Mouse (Mus musculus): ENCODE measurements at regions not wholly inside any gene's neighbourhood (a gene's known extent, or its start where the extent isn't known, plus 50 kb on each side); places are given as distances from the start of the nearest gene placed in this dataset.

DNA sequence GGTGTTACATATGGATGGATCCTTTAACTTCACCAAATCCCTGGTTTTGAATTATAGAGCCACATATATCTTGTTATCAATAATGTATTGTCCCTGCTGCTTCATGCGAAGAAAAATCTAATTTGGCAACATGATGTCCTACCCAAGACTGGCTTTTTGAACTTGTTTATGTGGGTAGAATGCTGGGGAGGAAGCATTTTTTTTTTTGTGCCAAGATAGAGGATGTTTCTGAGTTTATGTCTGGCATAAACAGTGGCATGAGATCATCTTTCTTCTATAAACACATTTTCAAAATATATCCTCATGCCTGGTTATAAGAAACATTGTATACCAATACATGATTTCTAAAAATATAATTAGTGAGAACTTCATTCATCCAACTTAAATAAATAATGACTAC is 144.2 kb upstream of the Sstr4 start:
- ATAC-seq (replicated peaks; ENCODE audit: low FRiP score, low TSS enrichment, poor library complexity, severe bottlenecking) = no peak

DNA sequence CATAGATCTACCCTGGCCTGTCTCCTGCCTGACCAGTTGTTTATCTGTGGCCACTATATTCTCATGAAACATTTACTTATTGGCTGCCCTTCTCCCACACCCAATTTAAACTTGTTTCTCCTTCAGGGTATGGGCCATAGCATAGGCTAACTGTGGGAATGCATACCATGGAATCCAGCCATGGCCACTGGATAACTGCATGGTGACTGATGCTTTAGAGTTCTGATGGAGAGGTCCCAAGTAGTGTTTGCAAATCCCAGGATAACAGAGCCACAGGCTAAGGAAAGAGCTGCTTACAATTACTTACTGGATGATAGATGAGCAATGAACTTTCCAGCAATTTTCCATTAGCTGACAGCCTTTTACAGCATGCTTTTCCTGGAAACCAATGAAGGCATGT is 139.5 kb upstream of the Sstr4 start:
- no peak for ATAC-seq (replicated peaks; ENCODE audit: low FRiP score, low TSS enrichment, poor library complexity, severe bottlenecking)

DNA sequence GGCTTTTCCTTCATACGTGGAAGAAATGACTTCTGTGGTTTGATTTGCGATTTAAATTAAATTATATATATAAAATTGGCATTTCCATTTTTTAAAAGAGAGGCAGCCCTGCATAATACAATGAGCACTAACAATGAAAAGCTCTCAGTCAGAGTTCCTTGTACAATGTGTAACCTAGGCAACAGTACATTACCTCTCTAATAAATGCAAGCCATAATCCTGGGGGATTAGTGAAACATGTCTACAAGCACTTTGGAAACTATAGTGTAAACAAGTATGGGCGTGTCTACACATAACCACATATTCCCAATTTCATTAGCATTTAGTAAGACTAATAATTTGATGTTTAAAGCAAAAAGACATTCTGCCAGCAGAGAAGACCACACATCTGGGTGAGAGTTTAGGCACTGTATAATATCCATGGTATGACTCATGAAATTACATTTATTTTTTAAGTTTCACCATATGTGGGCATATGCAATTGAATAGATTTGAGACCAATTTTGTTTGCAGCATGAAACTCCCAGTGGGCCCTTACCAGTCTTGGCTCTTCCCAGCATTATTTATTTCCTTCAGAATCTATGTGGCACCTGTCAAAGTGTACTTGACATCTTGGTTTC is 130.9 kb upstream of the Sstr4 start:
- ATAC-seq (replicated peaks; ENCODE audit: low FRiP score, low TSS enrichment, poor library complexity, severe bottlenecking) = no peak

DNA sequence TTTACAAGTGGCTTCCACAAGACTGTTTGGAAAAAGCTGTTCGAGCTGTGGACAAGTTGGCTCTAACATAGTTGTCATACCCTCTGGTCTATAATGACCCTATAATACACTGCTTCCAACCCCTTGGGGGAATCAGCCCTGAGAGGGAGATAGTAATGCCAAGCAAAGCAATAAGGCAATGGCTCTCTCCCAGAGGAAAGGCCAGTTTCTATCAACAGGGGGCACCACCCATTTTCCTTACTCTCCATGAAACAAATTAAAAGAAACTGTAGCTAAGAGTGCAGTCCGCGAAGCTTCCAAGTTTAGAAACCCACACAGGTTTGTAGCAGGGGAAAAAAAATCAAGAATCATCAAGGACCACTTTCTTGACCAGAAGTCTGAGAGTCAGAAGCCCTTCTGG is 115.9 kb upstream of the Sstr4 start:
- no peak for ATAC-seq (replicated peaks; ENCODE audit: low FRiP score, low TSS enrichment, poor library complexity, severe bottlenecking)

DNA sequence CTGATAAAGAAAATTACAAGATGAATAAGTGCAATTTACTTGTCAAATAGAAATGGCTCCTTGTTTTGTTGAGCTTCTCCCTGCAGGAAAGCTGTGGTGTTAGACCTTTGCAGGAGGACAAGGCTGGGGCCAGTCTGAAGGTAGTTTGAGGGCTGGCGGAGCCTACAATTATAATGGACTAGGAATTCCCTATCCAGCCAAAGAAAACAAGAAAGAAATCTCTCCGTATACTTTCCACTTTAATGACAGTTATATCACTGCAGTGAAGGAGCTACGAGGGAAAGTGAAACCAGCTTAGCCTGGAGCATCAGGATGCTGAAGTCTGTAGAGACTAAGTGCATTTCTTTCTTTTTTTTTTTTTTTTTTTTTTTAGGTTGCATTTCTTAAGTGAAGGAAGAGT is 104.8 kb upstream of the Sstr4 start:
- ATAC-seq (replicated peaks; ENCODE audit: low FRiP score, low TSS enrichment, poor library complexity, severe bottlenecking) = no peak

DNA sequence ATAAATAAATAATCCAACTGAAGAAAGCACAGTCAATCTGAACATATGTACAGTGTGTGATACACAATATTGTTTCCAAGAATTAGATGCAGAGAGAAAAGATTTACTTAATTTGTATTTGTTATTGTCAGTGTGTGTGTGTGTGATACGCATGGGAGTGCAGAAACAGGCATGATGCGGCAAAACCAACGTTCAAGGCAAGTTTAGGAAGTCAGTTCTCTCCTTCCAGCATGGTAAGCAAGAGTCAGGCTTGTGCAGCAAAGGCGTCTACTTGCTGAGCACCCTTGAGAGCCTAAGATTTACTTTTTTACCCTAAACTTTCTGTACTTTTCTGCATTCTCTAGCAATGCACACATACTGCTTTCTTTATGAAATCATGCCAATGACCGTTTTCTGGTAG is 102.7 kb upstream of the Sstr4 start:
- ATAC-seq (replicated peaks; ENCODE audit: low FRiP score, low TSS enrichment, poor library complexity, severe bottlenecking) = no peak

DNA sequence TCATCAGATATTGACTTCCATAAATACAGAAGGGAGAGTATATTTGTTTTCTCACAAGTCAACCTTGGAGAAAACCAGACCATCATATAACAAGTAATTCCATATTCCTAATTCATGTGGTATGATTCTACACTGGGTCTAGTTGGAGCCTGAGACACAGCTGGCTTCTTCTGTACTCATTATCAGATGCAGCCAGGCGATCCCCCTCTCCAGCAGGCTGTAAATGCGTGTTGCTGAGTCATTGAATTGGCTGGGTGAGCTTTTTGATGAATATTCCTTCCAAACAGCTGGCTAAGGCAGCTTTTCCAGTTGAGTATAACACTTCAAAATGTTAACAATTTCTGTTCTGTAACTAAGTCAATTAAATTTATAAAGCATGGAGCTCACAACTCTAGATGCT is 102.2 kb upstream of the Sstr4 start:
- ATAC-seq (replicated peaks; ENCODE audit: low FRiP score, low TSS enrichment, poor library complexity, severe bottlenecking) = no peak

DNA sequence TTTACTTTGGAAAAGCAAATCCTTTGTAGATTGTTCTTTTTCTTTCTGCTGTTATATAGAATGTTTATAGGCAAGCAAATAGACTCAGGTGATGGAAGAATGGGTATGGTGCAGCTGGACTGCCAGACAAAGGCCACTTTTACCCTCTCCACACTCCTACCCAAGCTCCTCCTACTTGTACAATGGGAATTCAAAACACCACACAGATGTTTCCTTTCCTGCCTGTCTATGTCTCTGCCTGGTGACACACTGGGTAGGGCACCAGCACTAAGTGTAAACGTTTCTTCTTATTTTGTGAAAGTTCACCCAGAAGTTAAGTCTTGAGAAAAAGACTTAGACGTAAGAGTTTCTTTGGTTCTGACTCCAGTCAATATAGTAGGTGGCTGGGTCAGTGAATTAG is 94.3 kb upstream of the Sstr4 start:
- ATAC-seq (replicated peaks; ENCODE audit: low FRiP score, low TSS enrichment, poor library complexity, severe bottlenecking) = no peak

DNA sequence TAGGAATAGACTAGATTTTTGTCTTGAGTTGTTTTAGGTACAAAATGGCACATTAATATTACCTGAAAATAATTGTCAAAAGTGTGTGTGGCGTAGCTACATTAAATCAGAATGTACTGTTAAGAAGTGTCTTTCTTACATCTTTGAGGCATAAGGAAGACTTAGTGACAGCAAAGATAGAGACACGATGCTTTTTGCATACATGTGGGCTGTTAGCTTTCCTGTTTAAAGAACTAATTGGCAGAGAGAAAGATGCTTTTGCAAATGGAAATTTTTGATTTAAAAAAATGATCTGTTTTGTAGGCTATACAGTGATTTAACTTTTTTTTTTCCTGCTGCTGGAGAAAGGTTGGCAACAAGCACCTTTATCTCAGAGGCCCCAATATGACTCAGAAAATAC is 82.9 kb upstream of the Sstr4 start:
- no peak for ATAC-seq (replicated peaks; ENCODE audit: low FRiP score, low TSS enrichment, poor library complexity, severe bottlenecking)

DNA sequence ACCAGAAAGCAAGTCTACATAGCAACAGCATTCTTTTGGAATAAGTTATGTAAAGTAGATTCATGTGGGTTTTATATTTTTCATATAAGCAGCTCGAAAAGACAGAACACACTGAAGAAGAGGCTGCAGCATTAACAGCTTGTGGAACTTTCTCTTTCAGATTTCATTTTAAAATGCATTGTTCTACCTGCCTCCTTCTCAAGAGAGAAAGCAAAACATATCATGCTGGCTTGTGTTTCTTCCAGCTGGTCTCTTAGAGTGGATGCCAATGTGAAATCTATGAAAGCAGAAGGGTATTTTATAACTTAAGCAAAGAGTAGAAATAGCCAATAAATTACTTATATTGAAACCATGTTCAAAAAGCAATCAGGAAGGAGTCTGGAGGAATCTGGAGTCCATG is 74.2 kb upstream of the Sstr4 start:
- ATAC-seq (replicated peaks; ENCODE audit: low FRiP score, low TSS enrichment, poor library complexity, severe bottlenecking) = no peak

DNA sequence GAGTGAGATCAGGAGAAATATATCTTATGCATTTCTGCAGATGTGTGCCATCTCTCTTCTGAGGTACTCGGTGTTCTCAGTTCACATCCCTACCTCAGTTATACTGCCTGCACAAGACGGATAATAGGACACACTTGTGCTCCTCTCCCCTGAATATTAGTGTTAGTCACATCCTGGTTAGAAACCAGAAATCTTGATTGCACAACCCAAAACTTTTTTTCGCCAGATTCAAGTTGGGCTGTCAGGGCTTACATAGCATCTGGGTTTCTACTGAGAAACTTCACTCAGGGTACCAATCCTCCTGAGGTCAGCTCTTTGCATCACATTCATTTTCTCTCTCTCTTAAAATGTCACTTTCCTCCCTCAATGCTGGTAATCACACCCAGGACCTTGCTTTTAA is 69.8 kb upstream of the Sstr4 start:
- no peak for ATAC-seq (replicated peaks; ENCODE audit: low FRiP score, low TSS enrichment, poor library complexity, severe bottlenecking)

DNA sequence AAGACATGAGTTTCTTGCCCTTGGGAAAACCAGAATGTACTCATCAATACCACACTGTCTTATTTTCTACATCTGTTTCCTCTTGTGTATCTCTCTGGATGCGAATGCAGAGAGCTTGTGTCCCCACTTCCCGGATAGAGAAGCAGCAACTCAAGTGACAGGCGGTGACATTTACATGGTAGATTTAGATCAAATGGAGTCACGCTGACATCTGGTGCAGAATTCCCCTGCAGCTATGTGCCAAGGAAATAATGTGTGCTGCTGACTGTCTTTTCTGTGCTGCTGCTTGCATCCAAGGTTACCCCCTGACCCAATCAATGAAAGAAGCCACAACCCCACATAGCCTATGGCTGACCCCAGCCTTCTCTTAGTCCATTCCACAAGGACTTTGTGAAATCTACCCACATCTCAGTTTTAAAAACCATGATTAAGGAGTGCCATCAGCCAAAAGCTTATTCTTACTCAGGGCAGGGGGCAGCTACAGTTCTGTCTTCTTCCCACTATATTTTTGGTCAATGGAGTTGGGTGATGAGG is 69.2 kb upstream of the Sstr4 start:
- ATAC-seq (replicated peaks; ENCODE audit: low FRiP score, low TSS enrichment, poor library complexity, severe bottlenecking) = no peak

DNA sequence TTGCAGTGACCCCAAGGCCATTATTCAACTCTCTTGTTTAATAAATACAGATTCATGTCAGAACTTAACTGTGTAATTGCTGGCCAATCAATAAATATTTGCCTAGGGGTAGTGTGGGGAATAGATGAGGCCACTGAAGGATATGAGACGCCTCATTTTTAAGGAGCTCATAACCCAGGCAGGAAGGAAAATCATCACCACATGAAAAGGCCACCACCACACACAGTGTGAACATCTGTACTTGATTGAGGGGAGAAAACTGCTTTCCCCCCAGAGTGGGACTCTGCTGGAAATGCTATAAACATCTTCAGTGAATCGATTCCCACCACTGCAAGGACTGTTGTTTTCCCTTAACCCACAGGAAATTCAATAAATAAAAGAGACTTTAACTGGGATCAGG is 68.7 kb upstream of the Sstr4 start:
- ATAC-seq (replicated peaks; ENCODE audit: low FRiP score, low TSS enrichment, poor library complexity, severe bottlenecking) = no peak

DNA sequence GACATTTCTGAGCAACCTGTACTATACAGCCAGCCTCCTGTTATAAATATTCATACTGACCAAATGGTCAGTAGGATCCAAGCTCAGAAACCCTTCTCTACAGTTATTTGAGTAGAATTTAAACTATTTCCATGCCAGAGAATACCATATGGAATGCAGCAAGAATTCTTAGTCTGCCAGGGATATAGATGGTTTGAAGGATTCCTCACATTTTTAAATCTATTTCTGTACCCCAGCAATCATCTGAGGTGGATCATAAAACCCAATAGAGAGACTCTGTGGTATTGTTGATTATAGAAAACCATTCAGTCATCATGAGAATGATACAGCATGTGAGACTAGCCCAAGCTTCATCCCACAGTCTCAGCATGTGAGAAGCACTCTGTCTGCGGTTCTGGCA is 67.6 kb upstream of the Sstr4 start:
- ATAC-seq (replicated peaks; ENCODE audit: low FRiP score, low TSS enrichment, poor library complexity, severe bottlenecking) = no peak

DNA sequence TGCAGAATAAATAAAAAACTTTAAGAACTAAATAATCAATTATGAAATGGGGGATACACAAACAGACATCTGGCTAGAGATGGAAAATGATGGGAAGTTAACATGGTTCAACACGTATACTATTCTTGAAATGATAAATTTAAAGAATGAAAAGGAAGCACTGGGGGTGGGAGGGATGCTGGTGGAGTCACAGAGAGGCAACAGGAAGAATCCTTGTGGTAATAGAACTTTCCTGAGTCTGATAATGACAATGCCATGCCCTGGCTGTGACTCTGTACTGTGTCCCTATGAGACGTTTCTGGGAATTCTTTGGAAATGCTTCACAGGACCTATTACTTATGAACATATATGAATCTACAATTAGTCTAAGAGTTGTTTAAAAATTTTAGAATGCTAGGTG is 64.8 kb upstream of the Sstr4 start:
- ATAC-seq (replicated peaks; ENCODE audit: low FRiP score, low TSS enrichment, poor library complexity, severe bottlenecking) = no peak

DNA sequence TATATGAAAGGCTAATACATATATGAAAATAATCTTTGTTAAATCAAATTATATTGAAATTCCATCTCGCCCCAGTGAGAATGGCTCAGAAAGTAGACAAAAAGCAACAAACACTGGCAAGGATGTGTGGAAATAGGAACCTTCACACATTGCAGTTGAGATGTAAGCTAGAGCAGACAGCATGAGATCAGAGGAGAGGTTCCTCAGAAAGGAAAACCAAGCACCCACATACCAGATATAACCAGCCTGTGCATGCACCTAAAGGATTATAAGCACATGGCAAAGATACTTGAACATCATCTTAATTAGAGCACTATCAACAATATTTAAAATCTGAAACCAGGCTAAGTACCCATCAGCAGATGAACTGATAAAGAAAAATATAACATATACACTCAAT is 60.6 kb upstream of the Sstr4 start:
- ATAC-seq (replicated peaks; ENCODE audit: low FRiP score, low TSS enrichment, poor library complexity, severe bottlenecking) = no peak

DNA sequence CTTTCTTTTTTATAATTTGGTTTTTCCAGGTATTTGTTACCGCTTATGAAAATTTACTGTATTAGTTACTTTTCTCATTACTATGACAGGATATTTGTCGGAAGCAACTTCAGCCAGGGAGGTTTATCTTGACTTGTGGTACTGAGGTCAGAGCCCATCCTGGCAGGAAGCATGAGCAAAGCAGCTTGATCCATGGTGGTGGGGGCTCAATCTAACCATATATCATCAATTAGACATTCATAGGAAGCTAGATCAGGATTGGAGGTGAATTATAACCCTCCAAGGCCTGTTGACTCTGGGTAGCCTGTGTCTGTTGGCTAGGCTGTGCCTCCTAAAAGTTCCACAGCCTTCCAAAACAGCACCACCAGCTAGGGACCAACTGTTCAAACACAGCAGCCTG is 58.5 kb upstream of the Sstr4 start:
- ATAC-seq (replicated peaks; ENCODE audit: low FRiP score, low TSS enrichment, poor library complexity, severe bottlenecking) = no peak

DNA sequence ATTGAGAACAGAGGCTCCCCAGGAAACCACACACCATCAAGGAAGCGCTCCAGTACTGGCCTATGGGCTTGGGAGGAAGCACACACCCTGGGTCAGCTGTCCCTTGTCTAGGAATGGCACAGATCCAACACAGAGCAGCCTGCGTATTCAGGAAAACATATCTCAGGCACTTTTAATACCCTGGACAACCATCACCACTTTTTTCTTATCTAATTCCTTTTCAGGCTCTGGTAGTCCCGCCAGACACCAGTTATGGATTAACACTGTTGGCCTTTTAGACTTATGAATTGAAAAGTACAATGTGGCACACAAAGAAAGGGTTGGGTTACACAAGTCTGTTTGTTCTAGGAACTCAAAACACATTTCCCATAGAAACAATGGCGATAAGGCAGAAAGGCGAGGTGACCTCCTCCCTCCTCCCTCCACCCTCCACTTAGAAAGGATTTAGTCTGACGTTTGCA is 56.8 kb upstream of the Sstr4 start:
- ATAC-seq (replicated peaks; ENCODE audit: low FRiP score, low TSS enrichment, poor library complexity, severe bottlenecking) = no peak

DNA sequence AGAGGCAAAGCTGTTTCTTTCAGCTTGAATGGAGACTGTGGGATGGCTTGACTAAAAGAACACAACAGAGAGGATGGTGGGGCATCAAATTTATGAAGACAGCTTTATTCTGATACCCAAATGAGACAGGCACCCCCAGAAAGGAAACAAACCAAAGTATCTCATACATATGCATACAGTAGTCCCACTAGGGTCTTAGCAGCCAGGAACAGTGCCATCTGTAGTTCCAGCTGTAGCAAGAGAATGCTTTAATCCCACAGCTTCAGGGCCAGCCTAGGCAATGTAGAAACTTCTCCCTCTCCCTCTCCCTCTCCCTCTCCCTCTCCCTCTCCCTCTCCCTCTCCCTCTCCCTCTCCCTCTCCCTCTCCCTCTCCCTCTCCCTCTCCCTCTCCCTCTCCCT is 56.2 kb upstream of the Sstr4 start:
- ATAC-seq (replicated peaks; ENCODE audit: low FRiP score, low TSS enrichment, poor library complexity, severe bottlenecking) = no peak

DNA sequence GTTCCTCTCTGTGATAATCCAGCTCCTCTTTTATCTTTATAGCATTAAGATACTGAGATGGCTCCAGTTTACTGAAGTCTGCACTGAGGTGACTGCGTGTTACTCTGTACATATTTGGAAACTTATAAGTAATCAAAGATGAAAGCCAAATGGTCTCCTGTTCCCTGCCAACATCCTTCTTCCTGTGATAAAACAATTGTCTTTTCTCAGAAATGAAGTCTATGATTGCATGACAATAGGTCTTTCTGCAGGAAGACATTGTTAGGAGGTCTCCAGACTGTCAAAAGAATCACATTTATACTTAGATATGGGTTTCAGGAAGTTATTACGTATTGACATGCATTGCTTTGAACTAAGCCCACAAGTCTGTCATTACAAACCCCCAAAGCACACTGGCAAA is 51.0 kb upstream of the Sstr4 start:
- ATAC-seq (replicated peaks; ENCODE audit: low FRiP score, low TSS enrichment, poor library complexity, severe bottlenecking) = no peak

Data from megakaryocyte-erythroid progenitor cell, adult 5-6 weeks (primary cell).